Mouse (Mus musculus): Measurements from ENCODE around the gene Plekhm3.

DNA sequence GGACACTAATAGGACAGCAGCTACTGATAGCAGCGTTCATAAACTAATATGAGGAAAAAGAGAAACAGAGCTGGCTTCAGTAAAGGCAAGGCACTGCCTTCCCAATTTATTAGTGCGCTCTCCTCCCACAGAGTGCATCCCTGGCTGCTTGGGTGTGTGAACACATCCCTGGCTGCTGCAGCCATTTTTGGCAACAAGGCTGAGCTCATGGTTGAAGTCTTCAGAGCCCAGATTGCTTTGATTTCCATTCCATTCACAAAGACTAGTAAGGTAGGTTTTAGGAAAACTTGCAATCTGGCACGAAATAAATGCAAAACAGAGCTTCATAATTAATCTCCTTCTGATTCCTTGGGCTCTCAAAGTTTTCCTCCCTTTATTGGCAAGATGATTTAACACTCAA is 71.3 kb downstream of the Plekhm3 start:
- TF ChIP-seq CTCF (IDR thresholded peaks at IDR 0.05; ENCODE audit: borderline replicate concordance, extremely low read depth, insufficient read depth, insufficient read length), result no peak
- TF ChIP-seq POLR2A (IDR thresholded peaks at IDR 0.05; ENCODE audit: borderline replicate concordance, extremely low read depth, insufficient read depth, insufficient read length, poor library complexity, severe bottlenecking), result no peak
